Mouse (Mus musculus): ENCODE results near the gene Fah.

- TF ChIP-seq CTCF (IDR thresholded peaks at IDR 0.05; ENCODE audit: low read depth, low read length) (no peak), GATA1 (IDR thresholded peaks at IDR 0.05; ENCODE audit: borderline replicate concordance, low read length) (no peak), POLR2AphosphoS5 (IDR thresholded peaks at IDR 0.05; ENCODE audit: insufficient replicate concordance, low read depth, low read length) (no peak)
Measured at GRCm38 (mm10) chr7:84642159-84642928, 35.8 kb upstream of the Fah start.
